In the genomic region with DNA sequence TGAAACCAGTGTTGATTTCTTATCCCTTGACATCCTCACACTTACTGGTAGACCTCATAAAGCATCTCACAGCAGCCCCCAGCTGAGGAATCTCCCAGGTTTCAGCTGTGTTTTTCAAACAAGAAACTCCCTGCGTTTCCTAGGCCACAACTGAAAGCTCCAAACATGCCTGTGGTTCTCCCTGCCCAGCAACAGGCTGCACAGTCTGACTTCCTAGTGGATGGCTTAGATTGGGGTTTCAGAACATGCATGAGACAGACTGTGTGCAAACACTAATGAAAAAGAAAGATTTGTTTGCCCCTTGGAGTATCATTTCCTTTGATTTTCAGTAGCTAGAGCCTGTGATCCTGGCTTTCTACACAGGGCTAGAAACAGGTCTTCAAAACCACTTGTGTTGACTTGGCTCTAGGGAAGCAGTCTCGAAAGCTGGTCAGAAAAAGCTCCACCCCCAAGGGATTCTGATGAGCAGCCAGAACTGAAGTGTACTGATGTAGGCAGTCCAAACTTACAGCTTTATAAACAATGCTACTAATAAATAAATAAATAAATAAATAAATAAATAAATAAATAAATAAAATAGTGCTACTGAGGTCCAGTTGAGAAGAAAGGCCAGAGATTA, we compare ENCODE assay signal across 9 mouse cellular contexts. TPM values are rescaled to one million over a fixed set of nuclear protein-coding genes. Genes with fewer than 3 reads are reported as not detected.
DNase-seq lines count a peak whose midpoint lies in the region; ATAC-seq and TF ChIP-seq lines count a peak whose summit lies in the region.
"Had no signal": no experiment of that assay in that cellular context is flagged by ENCODE, and none has a peak within 500 bp of the region (broad histone marks: within the 10 kb centered on the region; RNA-seq: fewer than 3 reads in every experiment).

A gene (minus strand): TSS at position 68 of the 619 bp plus-strand sequence.

- no peak for DNase-seq in spleen, adult 2 months (ENCODE audit: low read depth in 1 of 2, low spot score in 2 of 2)
- DNase-seq in spleen, postnatal 14 days (ENCODE audit: low spot score in 2 of 2): no peak
- DNase-seq in gastrocnemius, adult 18-20 months (ENCODE audit: low spot score): no peak
- no peak for DNase-seq in midbrain, embryonic 10.5 days (ENCODE audit: low spot score)
- DNase-seq in cerebellum, adult 11-12 months: no peak
- DNase-seq in embryo, embryonic 9.5 days (ENCODE audit: extremely low spot score): no peak
- no peak for DNase-seq in thymus, postnatal 4 days

- no peaks in the 10 kb centered on the region for H3K36me3 ChIP-seq in spleen, adult 2 months (ENCODE audit: control insufficient read depth, insufficient read depth, low read length)
- no peaks in the 10 kb centered on the region for H3K36me3 ChIP-seq in hindbrain, embryonic 12.5 days
- H3K36me3 ChIP-seq in midbrain, embryonic 10.5 days: no peaks in the 10 kb centered on the region

- no peak for TF ChIP-seq CTCF in spleen, adult 2 months (IDR thresholded peaks at IDR 0.05; ENCODE audit: extremely low read depth, insufficient read depth, insufficient read length, insufficient replicate concordance)

- H3K27me3 ChIP-seq in spleen, adult 2 months (ENCODE audit: control insufficient read depth, insufficient read depth, low read length): no peaks in the 10 kb centered on the region
- no peaks in the 10 kb centered on the region for H3K27me3 ChIP-seq in hindbrain, embryonic 12.5 days
- H3K27me3 ChIP-seq in midbrain, embryonic 10.5 days (ENCODE audit: low read depth, poor library complexity, severe bottlenecking): no peaks in the 10 kb centered on the region

- no peak within 1 kb of the TSS for H3K4me3 ChIP-seq in spleen, adult 2 months (ENCODE audit: extremely low read depth, insufficient read depth, insufficient read length)
- no peak within 1 kb of the TSS for H3K4me3 ChIP-seq in hindbrain, embryonic 12.5 days
- H3K4me3 ChIP-seq in midbrain, embryonic 10.5 days: no peak within 1 kb of the TSS

- no peaks in the 10 kb centered on the region for H3K9me3 ChIP-seq in hindbrain, embryonic 12.5 days (replicated peaks)
- no peaks in the 10 kb centered on the region for H3K9me3 ChIP-seq in midbrain, embryonic 10.5 days (replicated peaks)

- no peak within 1 kb of the TSS for H3K4me2 ChIP-seq in hindbrain, embryonic 12.5 days (replicated peaks)

- no peak within 1 kb of the TSS for H3K9ac ChIP-seq in hindbrain, embryonic 12.5 days

- no peak within 1 kb of the TSS for H3K27ac ChIP-seq in spleen, adult 2 months (ENCODE audit: insufficient read depth, low read length)
- no peak within 1 kb of the TSS; the same call in 1 of the 2 replicates for H3K27ac ChIP-seq in hindbrain, embryonic 12.5 days
- H3K27ac ChIP-seq in midbrain, embryonic 10.5 days (replicated peaks): no peak within 1 kb of the TSS

- H3K4me1 ChIP-seq in spleen, adult 2 months (ENCODE audit: control insufficient read depth, insufficient read depth, insufficient read length): no peaks in the 10 kb centered on the region
- peaks cover 3% of the 10 kb centered on the region; the same call in 1 of the 2 replicates for H3K4me1 ChIP-seq in hindbrain, embryonic 12.5 days
- no peaks in the 10 kb centered on the region for H3K4me1 ChIP-seq in midbrain, embryonic 10.5 days

- WGBS in spleen, adult 2 months: 73% methylated on average over 2 of the region's 2 CpGs
- 64% methylated on average over 2 of the region's 2 CpGs for WGBS in hindbrain, embryonic 12.5 days
- 70% methylated on average over 2 of the region's 2 CpGs for WGBS in midbrain, embryonic 10.5 days

- no peak for TF ChIP-seq POLR2A in spleen, adult 2 months (IDR thresholded peaks at IDR 0.05; ENCODE audit: low read depth, low read length)

- ATAC-seq in hindbrain, embryonic 12.5 days (ENCODE audit: low FRiP score): no peak

RNA-seq across cellular contexts. Expression of the gene that starts here (rescaled TPM):
- polyA plus RNA-seq in spleen, adult 2 months (2012; rRNA removed): 22.5 and 24.5 TPM in 2 replicates
- 10 to 100 TPM; 10.0 to 24.2 TPM for total RNA-seq in gastrocnemius, adult 18-20 months (2021)
- 23.3 and 24.6 TPM in 2 replicates for polyA plus RNA-seq in hindbrain, embryonic 12.5 days (2016; fragmentation: Nextera tagmentation; extraction: Ambion mirVana)
- polyA plus RNA-seq in midbrain, embryonic 10.5 days (2016; fragmentation: Nextera tagmentation; extraction: Ambion mirVana): 22.2 and 31.9 TPM in 2 replicates
- total RNA-seq: neutrophil, adult 5-6 weeks had no signal
